Mouse (Mus musculus) lung, embryonic 16.5 days (tissue): Measurements from ENCODE around the gene Fam129a. TPM values are rescaled to one million over a fixed set of nuclear protein-coding genes. Genes with fewer than 3 reads are reported as not detected.
A peak's percentile ranks its signal among the peaks of the same experiment; 100 is the strongest.

Experiments
- ATAC-seq: fragments of 200-750 bp; cut with Nextera tagmentation; 2 replicates; pipeline ENCODE4 v1.8.0; 2017; ENCODE audit warnings: low read depth, mild to moderate bottlenecking, moderate library complexity
- H3K27ac ChIP-seq: fragments of 300-500 bp; sonication (generic); 2 replicates; pipeline ENCODE4 v1.5.1; 2014; ENCODE audit warnings: mild to moderate bottlenecking, control low read depth, low read length
- H3K27me3 ChIP-seq: fragments of 300-500 bp; sonication (generic); 2 replicates; pipeline ENCODE4 v1.6.1; 2014; ENCODE audit warnings: low read depth, low read length, mixed read lengths; ENCODE audit not compliant: control insufficient read depth, insufficient read depth
- H3K36me3 ChIP-seq: fragments of 300-500 bp; sonication (generic); 2 replicates; pipeline ENCODE4 v1.6.1; 2014; ENCODE audit warnings: low read length; ENCODE audit not compliant: control insufficient read depth, insufficient read depth
- H3K4me1 ChIP-seq: fragments of 300-500 bp; sonication (generic); replicated peaks from 2 replicates; pipeline ENCODE4 v1.6.1; 2014; ENCODE audit warnings: low read length, mixed read lengths; ENCODE audit not compliant: control insufficient read depth, insufficient read depth
- H3K4me2 ChIP-seq: fragments of 300-500 bp; sonication (generic); 2 replicates; pipeline ENCODE4 v1.6.1; 2014; ENCODE audit warnings: low read depth, low read length, control low read depth
- H3K4me3 ChIP-seq: fragments of 300-500 bp; sonication (generic); 2 replicates; pipeline ENCODE4 v1.5.1; 2014; ENCODE audit warnings: mild to moderate bottlenecking, low read length, control low read depth
- H3K9ac ChIP-seq: fragments of 300-500 bp; sonication (generic); 2 replicates; pipeline ENCODE4 v1.6.1; 2014; ENCODE audit warnings: low read length, control low read depth
- H3K9me3 ChIP-seq: fragments of 300-500 bp; sonication (generic); 2 replicates; pipeline ENCODE4 v1.6.1; 2016; ENCODE audit warnings: low read length; ENCODE audit not compliant: control insufficient read depth
- WGBS: fragments of 180-500 bp; shearing (Covaris S2); extraction: QIAGEN DNeasy Blood & Tissue Kit; methylation state at CpG from one replicate; pipeline ENCODE4 v1.1.7; 2014; 5-methylcytosine and 5-hydroxymethylcytosine counted together
- polyA plus RNA-seq: library from polyadenylated mRNA; unstranded; fragments of >200 nt; fragmentation: Nextera tagmentation; extraction: Ambion mirVana; gene quantifications from 2 replicates; pipeline ENCODE4 v1.2.1, GENCODE M21; 2015

Gene Fam129a
- polyA plus RNA-seq, 1 experiment from 2014 or later: 14.1 TPM

DNA sequence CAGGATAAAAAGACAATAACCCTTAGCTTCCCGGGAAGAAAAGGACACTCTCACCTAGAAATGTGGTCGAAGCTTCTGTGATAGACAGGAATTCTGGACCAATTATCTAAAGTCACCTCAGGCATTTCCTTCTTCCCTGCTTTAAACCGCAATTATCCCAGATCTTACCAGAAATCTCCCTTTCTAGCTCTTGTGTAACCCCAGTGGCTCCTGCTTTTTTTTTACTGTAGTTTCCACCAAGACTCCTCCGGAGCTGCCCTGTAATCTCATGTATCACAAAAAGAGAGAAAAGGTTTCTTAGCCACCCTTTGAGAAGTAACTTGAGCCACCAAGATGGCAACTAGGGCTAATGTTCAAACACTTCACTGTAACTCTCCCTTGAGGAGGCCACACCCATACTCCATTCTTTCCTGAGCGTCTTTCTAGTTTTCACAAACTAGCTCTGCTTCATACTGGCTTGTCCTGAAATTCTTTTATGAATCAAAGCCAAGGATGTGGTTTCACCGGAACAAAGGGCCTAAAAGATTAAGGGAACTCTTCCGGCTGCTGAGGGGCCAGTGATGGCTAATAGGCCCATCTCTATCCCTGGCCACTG is 93.9 kb downstream of the Fam129a start:
- Histone ChIP-seq H3K27ac (peak overlapping the region; percentile 47), H3K4me2 (no peak overlapping the region), H3K27me3 (no peaks in the 10 kb centered on the region), H3K36me3 (no peaks in the 10 kb centered on the region), H3K4me3 (no peak overlapping the region), H3K9ac (no peak overlapping the region), H3K9me3 (no peaks in the 10 kb centered on the region), H3K4me1 (0 out of 2 replicates have a peak, but pooled peaks cover 2% of the 10 kb centered on the region)
- peak; percentile 74 for ATAC-seq
- WGBS: 63% methylated on average over 7 of the region's 7 CpGs

DNA sequence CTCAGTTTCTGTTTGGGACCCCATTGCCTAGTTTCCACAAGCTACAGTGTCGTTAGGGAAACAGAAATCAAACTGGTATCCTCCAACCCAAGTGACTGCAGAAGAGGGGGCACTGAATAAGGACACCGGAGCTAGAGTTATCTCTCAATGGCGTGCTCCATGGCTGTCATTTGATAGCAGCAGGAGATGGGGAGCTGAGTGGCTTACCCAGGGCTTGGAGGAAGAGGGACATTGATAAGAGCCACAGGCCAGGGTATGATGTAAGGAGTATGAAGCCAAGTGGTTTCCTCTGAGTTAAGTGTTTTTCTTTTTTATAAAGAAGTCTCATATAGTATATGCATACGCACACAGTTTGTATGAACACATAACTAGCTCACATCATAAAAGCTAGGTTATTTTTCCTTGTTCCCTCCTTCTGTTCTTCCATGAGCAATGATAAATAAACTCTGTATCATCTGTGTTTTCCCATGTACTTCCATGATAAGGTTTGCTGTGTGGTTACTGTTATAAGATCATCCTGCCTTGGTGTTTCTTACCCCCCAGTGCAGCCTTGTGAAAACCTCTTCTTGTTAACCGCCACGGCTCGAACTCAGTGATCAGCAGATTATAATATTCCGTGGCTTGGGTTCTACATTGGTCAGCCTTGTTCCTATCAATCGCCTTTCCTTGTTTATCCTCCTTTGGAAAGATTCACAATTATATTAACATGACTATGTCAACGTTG is 96.5 kb downstream of the Fam129a start:
- no peak for ATAC-seq
- Histone ChIP-seq H3K27me3 (no peaks in the 10 kb centered on the region), H3K9ac (no peak overlapping the region), H3K4me1 (0 out of 2 replicates have a peak, but pooled peaks cover 2% of the 10 kb centered on the region), H3K9me3 (no peaks in the 10 kb centered on the region), H3K36me3 (no peaks in the 10 kb centered on the region), H3K4me2 (no peak overlapping the region), H3K4me3 (no peak overlapping the region), H3K27ac (no peak overlapping the region)
- WGBS: 78% methylated on average over 10 of the region's 10 CpGs

DNA sequence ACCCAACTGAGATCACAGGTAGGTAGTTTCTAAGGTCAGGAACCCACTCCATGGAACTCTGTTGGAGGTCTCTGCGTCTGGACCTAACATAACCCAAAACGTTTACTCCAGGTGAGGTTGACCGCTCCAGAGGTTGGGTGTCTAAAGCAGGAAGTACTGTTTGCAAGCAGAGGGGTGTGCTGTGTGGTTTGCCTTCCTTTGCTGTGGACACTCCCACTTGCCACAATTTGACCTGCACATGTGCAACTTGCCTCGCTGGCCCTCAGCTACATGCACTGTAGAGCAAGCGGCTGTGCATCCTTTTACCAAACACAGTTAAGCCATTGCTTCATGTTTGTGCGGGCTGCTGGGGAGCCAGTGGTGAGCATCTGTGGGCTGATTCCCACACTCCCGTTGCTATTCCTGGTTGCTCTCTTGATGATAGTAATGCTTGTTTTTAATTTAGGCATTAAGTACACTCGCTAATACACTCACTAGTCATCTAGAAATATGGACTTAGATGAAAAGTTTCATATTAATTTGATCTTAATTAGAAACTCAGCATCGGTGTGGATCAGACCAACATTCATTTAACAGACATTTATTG is 99.1 kb downstream of the Fam129a start:
- Histone ChIP-seq H3K9me3 (no peaks in the 10 kb centered on the region), H3K27ac (no peak overlapping the region), H3K9ac (no peak overlapping the region), H3K27me3 (no peaks in the 10 kb centered on the region), H3K4me3 (no peak overlapping the region), H3K4me1 (0 out of 2 replicates have a peak, but pooled peaks cover 2% of the 10 kb centered on the region), H3K36me3 (no peaks in the 10 kb centered on the region), H3K4me2 (no peak overlapping the region)
- ATAC-seq: no peak
- 86% methylated on average over 9 of the region's 9 CpGs for WGBS

DNA sequence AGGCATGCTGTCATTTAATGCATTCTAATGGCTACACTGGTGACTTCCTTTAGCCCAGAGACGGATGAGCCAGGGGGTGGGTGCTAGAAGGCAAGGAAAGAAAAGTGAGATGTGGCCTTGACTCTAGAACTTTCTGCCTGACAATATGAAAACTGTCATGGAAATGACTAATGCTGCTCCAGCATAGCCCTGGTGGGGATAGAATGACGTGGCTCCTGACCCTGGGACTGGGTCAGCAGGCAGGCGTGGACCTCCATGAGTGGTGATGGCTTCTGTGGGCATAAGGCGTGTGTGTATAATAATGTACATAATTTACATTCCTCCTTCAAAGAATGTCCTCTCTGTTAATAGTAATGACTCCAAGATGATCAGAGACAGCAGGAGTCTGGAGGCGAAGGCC is 104.7 kb downstream of the Fam129a start:
- Histone ChIP-seq H3K27ac (no peak overlapping the region), H3K4me1 (peaks cover 15% of the 10 kb centered on the region), H3K4me3 (no peak overlapping the region), H3K9ac (no peak overlapping the region), H3K4me2 (no peak overlapping the region), H3K36me3 (no peaks in the 10 kb centered on the region), H3K9me3 (no peaks in the 10 kb centered on the region), H3K27me3 (no peaks in the 10 kb centered on the region)
- peak; percentile 58; the same call in 1 of the 2 replicates for ATAC-seq
- 40% methylated on average over 5 of the region's 5 CpGs for WGBS

DNA sequence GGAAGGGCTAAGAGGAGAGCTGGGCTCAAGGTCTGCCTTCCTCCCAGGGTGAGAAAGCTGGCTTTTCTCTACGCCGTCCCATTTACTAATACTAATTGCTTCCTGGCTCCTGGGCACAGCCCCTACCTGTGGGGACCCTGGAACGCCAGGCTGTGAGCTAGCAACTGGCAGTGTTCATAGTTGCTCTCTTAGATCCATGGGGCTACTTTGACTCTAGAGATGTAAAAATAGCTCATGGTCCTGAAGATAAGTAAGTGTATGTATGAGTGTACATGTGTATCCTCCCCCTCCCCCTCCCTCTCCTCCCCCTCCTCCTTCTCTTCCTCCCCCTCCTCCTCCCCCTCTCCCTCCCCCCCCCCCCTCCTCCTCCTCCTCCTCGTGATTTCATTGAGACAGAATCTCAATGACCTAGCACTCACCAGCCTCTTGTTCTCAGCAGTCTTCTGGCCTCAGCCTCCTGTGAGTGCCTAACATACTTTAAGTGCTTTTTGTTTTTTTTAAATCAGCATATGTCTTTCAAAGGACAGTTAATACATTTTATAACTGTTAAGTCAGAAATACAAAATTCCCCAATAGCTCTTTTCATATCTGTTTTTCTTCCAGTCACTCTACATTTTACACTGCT is 106.3 kb downstream of the Fam129a start:
- Histone ChIP-seq H3K4me1 (peaks cover 15% of the 10 kb centered on the region), H3K9ac (no peak overlapping the region), H3K27me3 (no peaks in the 10 kb centered on the region), H3K9me3 (no peaks in the 10 kb centered on the region), H3K27ac (0 out of 2 replicates have a peak overlapping the region, but pooled peaks have one; percentile 5), H3K36me3 (no peaks in the 10 kb centered on the region), H3K4me3 (no peak overlapping the region), H3K4me2 (no peak overlapping the region)
- peak; percentile 39; the same call in 1 of the 2 replicates for ATAC-seq
- 31% methylated on average over 3 of the region's 4 CpGs for WGBS

DNA sequence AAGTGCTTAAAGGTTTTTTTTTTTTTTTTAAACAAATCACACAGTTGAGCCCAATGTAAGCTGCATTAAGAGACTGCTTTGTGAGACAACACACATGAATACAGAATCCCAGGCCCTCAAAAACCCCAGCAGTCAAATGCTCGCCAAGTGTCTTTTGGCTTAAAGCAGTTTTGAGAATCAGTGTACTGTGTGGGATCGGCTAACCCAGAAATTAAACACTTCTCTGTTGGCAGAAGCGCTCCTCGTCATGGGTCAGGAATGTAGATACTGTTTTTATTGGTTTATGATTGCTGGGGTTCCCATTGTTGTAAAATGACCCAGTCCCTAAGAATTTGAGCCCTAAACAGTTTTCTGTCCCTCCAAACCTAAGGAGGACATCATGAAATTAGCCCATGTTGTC is 107.0 kb downstream of the Fam129a start:
- Histone ChIP-seq H3K36me3 (no peaks in the 10 kb centered on the region), H3K4me3 (no peak overlapping the region), H3K4me1 (peaks cover 15% of the 10 kb centered on the region), H3K4me2 (no peak overlapping the region), H3K27me3 (no peaks in the 10 kb centered on the region), H3K9ac (no peak overlapping the region), H3K9me3 (no peaks in the 10 kb centered on the region), H3K27ac (no peak overlapping the region)
- WGBS: 45% methylated on average over 4 of the region's 4 CpGs
- ATAC-seq: 0 out of 2 replicates have a peak, but pooled peaks have one; percentile 30

DNA sequence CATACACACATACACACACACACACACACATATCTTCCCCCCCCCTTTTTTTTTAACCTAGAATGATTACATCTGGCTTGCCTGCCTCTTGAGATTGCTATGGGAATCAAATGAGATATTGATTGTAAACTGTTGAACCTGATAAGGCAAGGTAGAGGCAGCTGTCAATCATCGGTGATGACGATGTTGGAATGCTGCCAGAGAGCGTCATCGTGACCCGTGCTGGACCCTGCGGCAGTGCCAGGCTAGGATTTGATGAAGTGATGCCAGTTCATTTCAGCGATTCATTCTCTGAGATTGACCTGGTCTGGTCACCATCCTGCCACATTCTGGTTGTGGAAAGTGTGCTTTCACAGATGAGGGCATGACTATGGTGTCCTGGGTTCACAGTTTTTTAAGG is 108.2 kb downstream of the Fam129a start:
- whole genome bisulfite sequencing: 81% methylated on average over 7 of the region's 7 CpGs
- no peak for ATAC-seq
- Histone ChIP-seq H3K27me3 (no peaks in the 10 kb centered on the region), H3K9me3 (no peaks in the 10 kb centered on the region), H3K9ac (no peak overlapping the region), H3K4me2 (no peak overlapping the region), H3K36me3 (no peaks in the 10 kb centered on the region), H3K4me3 (no peak overlapping the region), H3K4me1 (peaks cover 15% of the 10 kb centered on the region), H3K27ac (no peak overlapping the region)

DNA sequence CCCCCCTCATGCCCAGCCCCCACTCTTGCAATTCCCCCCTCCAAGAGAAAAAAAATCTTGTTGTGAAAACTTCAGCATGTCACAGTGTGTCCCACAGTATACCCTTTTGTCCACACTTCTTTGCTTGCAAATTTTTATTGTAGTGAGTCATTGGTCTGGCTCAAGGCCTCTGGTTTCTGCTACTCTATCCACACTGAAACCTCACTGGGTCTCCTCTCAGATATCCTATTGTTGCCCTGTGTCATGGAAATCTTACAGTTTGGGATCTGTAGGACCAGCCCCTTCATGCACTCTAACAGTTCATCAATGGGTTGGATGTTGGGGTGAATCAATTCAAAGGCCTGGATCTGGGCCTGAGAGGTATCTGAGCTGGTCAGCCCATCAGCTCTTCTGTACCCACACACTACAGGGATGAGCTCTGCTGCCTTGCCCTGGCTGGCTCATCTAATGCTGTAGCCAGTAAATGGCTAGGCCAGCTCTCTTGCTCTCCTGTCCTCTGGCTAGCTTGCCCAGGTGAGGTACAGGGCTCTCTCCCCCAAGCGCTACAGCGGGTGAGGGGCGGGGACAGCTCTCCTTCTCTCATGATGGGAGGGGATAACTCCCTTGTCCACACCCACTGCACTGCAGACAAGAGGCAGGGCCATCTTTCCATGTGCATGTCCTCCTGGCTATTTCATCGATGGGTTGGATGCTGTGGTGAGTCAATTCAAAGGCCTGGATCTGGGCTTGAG is 109.1 kb downstream of the Fam129a start:
- WGBS: 94% methylated on average over 4 of the region's 4 CpGs
- H3K27ac ChIP-seq: no peak overlapping the region

More for the DNA sequence above, 109.1 kb downstream of the Fam129a start:
- peaks cover 15% of the 10 kb centered on the region for H3K4me1 ChIP-seq
- ATAC-seq: no peak
- no peaks in the 10 kb centered on the region for H3K9me3 ChIP-seq
- no peaks in the 10 kb centered on the region for H3K27me3 ChIP-seq
- no peak overlapping the region for H3K4me2 ChIP-seq
- H3K36me3 ChIP-seq: no peaks in the 10 kb centered on the region
- H3K9ac ChIP-seq: no peak overlapping the region
- H3K4me3 ChIP-seq: no peak overlapping the region
